Mouse (Mus musculus) kidney, embryonic 14.5 days (tissue): ENCODE measurements around the gene D630003M21Rik. TPM values are rescaled to one million over a fixed set of nuclear protein-coding genes. Genes with fewer than 3 reads are reported as not detected.

ENCODE experiments used
- microRNA-seq: library from miRNA; unstranded; fragments of <30 nt; microRNA quantifications from one replicate; pipeline ENCODE4, GENCODE M21; 2016
- polyA plus RNA-seq: library from polyadenylated mRNA; unstranded; fragments of >200 nt; fragmentation: Nextera tagmentation; extraction: Ambion mirVana; gene quantifications from 2 replicates; pipeline ENCODE4 v1.2.1, GENCODE M21; 2014

Gene D630003M21Rik
- polyA plus RNA-seq, 1 experiment from 2014 or later, result 5.2 TPM

Small RNA genes within 50 kb of the gene (microRNA-seq; reads per million reads assigned to microRNA genes)
- gene Mir7685, result 2.1 reads per million, percentile 3 among the genes with 10 or more reads in this experiment

Other genes starting within 250 kb of the D630003M21Rik start
- 10.6 and 26.6 TPM in 2 replicates for gene Tti1, start 200.8 kb downstream of the D630003M21Rik start, polyA plus RNA-seq
- gene Rprd1b, start 200.7 kb downstream of the D630003M21Rik start, polyA plus RNA-seq, result 41.1 and 53.3 TPM in 2 replicates
- gene Tgm2, start 82.8 kb downstream of the D630003M21Rik start, polyA plus RNA-seq, result 15.3 and 17.3 TPM in 2 replicates
- 0.19 TPM in 1 of 2 replicates, not detected in the other for gene Bpi, start 28.9 kb upstream of the D630003M21Rik start, polyA plus RNA-seq
- gene Lbp, start 77.3 kb upstream of the D630003M21Rik start, polyA plus RNA-seq, result 26.4 and 30.9 TPM in 2 replicates
- gene Snhg11, start 146.4 kb upstream of the D630003M21Rik start, polyA plus RNA-seq, result 4.5 and 8.5 TPM in 2 replicates
- gene Ralgapb, start 180.6 kb upstream of the D630003M21Rik start, polyA plus RNA-seq, result 20.0 and 25.9 TPM in 2 replicates